Mouse (Mus musculus): ENCODE results near the gene Tm4sf1.
A peak's percentile ranks its signal among the peaks of the same experiment; 100 is the strongest.

The Tm4sf1 gene

DNA sequence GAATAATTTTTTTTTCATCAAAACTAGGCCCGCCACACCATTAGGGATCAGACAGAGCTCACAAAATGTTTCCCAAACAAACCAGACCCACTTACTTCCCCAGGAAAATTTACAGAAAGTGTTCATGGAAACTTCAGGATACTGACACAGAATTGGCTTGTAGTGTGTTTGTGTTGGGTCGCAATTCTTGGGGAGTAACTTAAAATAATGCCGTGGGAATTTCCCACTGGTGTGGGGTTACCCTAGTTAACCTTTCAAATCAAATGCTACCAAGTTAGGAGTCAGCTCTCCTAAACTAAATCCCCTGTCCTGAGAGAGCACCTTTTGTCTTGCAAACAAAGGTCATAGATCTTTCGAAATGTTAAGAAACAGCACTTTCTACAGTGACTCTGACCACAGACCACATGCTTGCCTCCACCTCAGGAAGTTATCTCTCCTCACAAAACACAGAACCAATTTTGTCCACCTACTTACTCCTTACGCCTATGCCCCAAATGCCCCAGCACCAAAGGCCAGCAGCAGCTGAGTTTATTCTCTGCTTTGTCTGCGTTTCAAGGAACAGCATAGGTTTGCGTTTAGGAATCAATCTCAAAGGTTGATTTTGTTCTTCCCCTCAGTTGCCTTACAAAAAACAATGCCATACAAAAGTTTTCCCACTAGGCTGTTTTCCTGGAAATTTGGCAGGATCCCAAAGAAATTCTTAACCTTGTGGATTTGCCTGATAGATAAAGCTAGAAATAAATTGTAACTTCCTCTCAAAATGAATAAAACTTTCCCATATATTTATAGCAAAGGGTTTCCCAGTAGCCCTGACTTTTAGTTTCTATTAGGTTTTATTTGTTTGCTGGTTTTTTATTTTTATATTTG lies 13.7 kb downstream of the Tm4sf1 start:
- DNase-seq (ENCODE audit: low read depth, low spot score): no peak

DNA sequence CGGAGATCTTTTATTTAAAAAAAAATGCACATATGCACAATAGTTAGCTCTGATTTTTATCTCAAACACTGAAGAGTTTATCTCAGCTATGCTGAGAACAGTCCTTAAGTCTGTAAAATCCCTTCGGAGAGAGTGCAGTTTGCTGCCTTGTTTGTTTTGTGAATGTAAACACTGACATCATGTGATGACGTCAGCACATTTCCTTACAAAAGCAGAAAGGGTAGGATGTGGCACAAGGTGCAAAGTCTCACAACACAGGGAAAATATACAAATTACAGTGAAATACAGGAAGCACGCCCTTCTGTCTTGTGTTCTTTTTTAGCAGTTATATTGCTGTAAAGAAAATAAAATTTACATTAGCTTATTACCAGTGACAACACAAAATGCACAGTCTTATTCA lies 14.3 kb downstream of the Tm4sf1 start:
- no peak for DNase-seq (ENCODE audit: low read depth, low spot score)

GRCm38 (mm10) chr3:57278225-57278624 lies 23.6 kb downstream of the Tm4sf1 start:
- DNase-seq (ENCODE audit: low read depth, low spot score): no peak

- DNase-seq (ENCODE audit: low read depth, low spot score): no peak
Measured at GRCm38 (mm10) chr3:57277453-57277852, 24.3 kb downstream of the Tm4sf1 start.

DNA sequence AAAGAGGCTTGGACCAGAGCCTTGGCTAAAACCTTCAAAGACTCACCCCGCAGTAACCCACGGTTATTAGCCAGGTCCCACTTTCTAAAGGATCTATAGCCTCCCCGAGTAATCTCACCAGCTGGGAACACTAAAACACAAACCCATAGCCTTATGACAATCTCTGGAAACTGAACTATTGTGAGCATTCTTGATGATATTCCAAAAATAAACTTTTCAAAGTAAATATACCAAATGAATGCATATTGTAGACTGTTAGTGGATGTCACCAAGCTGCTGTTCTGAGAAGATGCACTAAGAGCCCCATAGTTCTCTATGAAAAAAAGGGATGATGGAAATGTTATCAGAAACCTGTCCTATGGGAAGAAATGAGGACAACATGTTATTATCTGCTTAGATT lies 25.0 kb downstream of the Tm4sf1 start:
- no peak for DNase-seq (ENCODE audit: low read depth, low spot score)

DNA sequence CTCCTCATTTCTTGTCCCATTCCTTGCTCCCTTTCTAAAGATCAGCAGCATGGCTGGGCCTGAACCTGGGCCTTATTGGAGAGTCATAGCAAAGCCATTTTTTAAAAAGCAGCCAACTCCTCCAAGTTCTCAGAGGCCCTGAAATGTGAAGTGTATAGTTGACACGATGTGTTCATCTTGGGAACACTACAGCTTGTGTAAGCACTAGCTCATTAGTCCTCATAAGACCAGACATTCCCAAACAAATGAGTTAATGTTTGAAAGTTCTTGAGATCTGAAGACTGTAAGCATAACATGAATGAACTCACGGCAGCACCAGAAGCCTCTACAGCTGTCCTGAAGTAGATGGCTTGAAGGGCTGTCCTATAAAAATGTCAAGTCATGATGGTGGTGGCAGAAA lies 32.8 kb downstream of the Tm4sf1 start:
- no peak for DNase-seq (ENCODE audit: low read depth, low spot score)

GRCm38 (mm10) chr3:57267559-57268173 lies 34.1 kb downstream of the Tm4sf1 start:
- peak; percentile 24 for DNase-seq (ENCODE audit: low read depth, low spot score)

DNA sequence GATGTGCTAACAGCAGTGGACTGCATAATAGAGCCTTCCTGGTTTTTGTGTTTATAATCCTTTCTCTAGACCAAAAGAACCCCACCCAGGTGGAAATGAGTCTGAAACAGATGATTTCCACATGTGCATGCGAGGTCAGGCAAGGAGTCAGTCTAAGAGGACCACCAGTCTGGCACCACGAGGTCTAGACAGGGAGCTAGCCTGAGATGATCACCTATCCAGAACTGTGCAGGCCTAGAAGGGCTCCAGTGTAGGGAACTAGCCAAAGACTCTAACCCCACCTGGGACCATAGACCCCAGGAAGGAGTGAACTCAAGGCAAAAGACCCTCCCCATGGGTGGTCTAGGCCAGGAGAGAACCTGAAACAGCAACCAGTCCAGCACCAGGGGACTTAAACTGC lies 48.7 kb downstream of the Tm4sf1 start:
- DNase-seq (ENCODE audit: low read depth, low spot score): no peak

- no peak for DNase-seq (ENCODE audit: low read depth, low spot score)
Measured at GRCm38 (mm10) chr3:57252551-57252950, 49.2 kb downstream of the Tm4sf1 start.

DNA sequence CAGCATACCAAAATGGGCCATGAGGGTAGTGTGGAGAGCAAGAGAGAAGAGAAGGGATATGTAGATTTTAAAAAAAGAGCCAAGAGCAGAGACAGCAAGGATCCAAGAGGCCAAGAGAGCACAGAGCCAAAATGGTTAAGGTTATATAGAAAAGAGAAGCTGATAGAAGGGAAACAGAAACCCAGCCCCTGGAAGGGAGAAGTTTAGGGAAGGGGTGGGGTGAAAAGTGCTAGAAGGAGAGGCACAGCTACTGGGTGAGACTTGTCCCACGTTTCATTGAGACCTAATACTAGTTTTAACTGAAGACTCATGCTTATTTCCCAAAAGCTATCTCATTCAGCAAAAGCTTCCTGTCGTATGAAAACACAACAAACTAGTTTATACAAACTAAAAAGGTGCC lies 56.5 kb downstream of the Tm4sf1 start:
- no peak for DNase-seq (ENCODE audit: low read depth, low spot score)
